Mouse (Mus musculus): Measurements from ENCODE around the gene Asb18. TPM values are rescaled to one million over a fixed set of nuclear protein-coding genes. Genes with fewer than 3 reads are reported as not detected.

Asb18 gene
- total RNA-seq (2014; rRNA removed) (1.2 and 7.6 TPM in 2 replicates), polyA plus RNA-seq (2015; fragmentation: Nextera tagmentation; extraction: Ambion mirVana) (0.49 and 0.95 TPM in 2 replicates)

GRCm38 (mm10) chr1:90014446-90014845 lies at the start of gene Asb18:
TSS of gene Asb18 (minus strand) at chr1:90014666.
- DNase-seq (ENCODE audit: low spot score) (no peak), ATAC-seq (no peak)
- no peaks in the 10 kb centered on the region for H3K9me3 ChIP-seq (ENCODE audit: low read length)
- TF ChIP-seq CTCF (IDR thresholded peaks at IDR 0.05; ENCODE audit: low read depth), result no peak
- WGBS, result 79% methylated on average over 5 of the region's 5 CpGs
- H3K36me3 ChIP-seq (ENCODE audit: insufficient read depth, low read length), result no peaks in the 10 kb centered on the region
- H3K4me2 ChIP-seq (ENCODE audit: low read depth, low read length), result no peak within 1 kb of the TSS
- no peak within 1 kb of the TSS for H3K27ac ChIP-seq
- H3K27me3 ChIP-seq (ENCODE audit: insufficient read depth, low read length), result no peaks in the 10 kb centered on the region
- H3K4me3 ChIP-seq (ENCODE audit: low read length), result no peak within 1 kb of the TSS
- no peaks in the 10 kb centered on the region for H3K4me1 ChIP-seq (ENCODE audit: insufficient read depth, low read length)
- H3K9ac ChIP-seq (replicated peaks; ENCODE audit: low read length), result no peak within 1 kb of the TSS

DNA sequence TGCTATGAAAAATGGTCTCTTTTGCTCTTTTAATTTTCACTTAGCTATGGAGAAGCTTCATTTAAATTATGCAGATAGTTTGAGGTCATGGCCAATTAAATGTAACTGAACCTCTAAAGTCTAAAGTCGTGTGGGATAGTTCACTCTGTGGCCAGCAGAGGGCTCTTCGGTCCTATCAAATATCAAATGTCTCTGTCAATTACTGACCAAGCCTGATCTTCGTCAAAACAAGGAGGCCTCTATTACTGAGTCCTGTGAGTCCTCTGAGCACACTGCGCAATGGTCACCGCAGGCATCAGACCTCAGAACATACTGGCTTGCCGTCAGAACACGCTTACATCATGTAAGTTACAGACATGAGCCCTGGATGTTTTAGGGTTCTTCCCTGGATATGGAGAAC lies 46.1 kb upstream of the Asb18 start:
- DNase-seq (ENCODE audit: low spot score) (peak; percentile 89), ATAC-seq (peak; percentile 55)
- TF ChIP-seq CTCF (IDR thresholded peaks at IDR 0.05; ENCODE audit: low read depth), result peak; percentile 86
- no peak overlapping the region for H3K9ac ChIP-seq (replicated peaks; ENCODE audit: low read length)
- H3K36me3 ChIP-seq (ENCODE audit: insufficient read depth, low read length), result no peaks in the 10 kb centered on the region
- no peak overlapping the region for H3K4me3 ChIP-seq (ENCODE audit: low read length)
- no peaks in the 10 kb centered on the region for H3K9me3 ChIP-seq (ENCODE audit: low read length)
- H3K27ac ChIP-seq, result no peak overlapping the region
- no peaks in the 10 kb centered on the region for H3K27me3 ChIP-seq (ENCODE audit: insufficient read depth, low read length)
- no peaks in the 10 kb centered on the region for H3K4me1 ChIP-seq (ENCODE audit: insufficient read depth, low read length)
- H3K4me2 ChIP-seq (ENCODE audit: low read depth, low read length), result no peak overlapping the region
- 17% methylated on average over 7 of the region's 7 CpGs for WGBS

DNA sequence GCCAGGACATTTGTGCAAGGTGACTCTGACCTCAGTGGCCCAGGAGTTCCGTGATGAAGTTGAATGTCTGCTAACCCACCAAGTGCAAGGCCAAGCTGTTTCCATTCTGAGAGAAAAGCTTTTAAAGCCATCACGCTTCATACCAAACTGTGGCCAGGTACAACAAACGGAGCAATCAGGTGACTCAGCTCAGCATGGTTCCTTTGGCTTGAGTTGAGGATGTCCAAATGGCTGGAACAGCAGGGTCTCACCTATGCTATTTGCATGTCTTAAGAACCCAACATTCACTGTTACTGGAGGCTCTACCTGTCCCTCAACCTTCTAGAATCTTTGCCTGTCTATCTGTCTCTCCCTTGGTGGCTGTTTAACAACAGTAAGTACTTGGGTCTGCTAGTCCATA lies 45.6 kb upstream of the Asb18 start:
- H3K4me3 ChIP-seq (ENCODE audit: low read length), result no peak overlapping the region
- WGBS, result 69% methylated on average over 3 of the region's 3 CpGs

GRCm38 (mm10) chr1:90054991-90055390 lies 40.5 kb upstream of the Asb18 start:
- ATAC-seq, result no peak
- no peak overlapping the region for H3K27ac ChIP-seq
- no peak for DNase-seq (ENCODE audit: low spot score)
- H3K4me2 ChIP-seq (ENCODE audit: low read depth, low read length), result no peak overlapping the region
- H3K36me3 ChIP-seq (ENCODE audit: insufficient read depth, low read length), result no peaks in the 10 kb centered on the region
- no peak for TF ChIP-seq CTCF (IDR thresholded peaks at IDR 0.05; ENCODE audit: low read depth)
- H3K9ac ChIP-seq (replicated peaks; ENCODE audit: low read length), result no peak overlapping the region
- peaks cover 6% of the 10 kb centered on the region for H3K4me1 ChIP-seq (ENCODE audit: insufficient read depth, low read length)
- WGBS, result 71% methylated on average over 4 of the region's 4 CpGs
- no peaks in the 10 kb centered on the region for H3K27me3 ChIP-seq (ENCODE audit: insufficient read depth, low read length)
- H3K4me3 ChIP-seq (ENCODE audit: low read length), result no peak overlapping the region
- no peaks in the 10 kb centered on the region for H3K9me3 ChIP-seq (ENCODE audit: low read length)

More for the DNA sequence above, 45.6 kb upstream of the Asb18 start:
- ATAC-seq (no peak), DNase-seq (ENCODE audit: low spot score) (no peak)
- no peaks in the 10 kb centered on the region for H3K4me1 ChIP-seq (ENCODE audit: insufficient read depth, low read length)
- no peak for TF ChIP-seq CTCF (IDR thresholded peaks at IDR 0.05; ENCODE audit: low read depth)
- no peak overlapping the region for H3K4me2 ChIP-seq (ENCODE audit: low read depth, low read length)
- no peaks in the 10 kb centered on the region for H3K27me3 ChIP-seq (ENCODE audit: insufficient read depth, low read length)
- H3K9ac ChIP-seq (replicated peaks; ENCODE audit: low read length), result no peak overlapping the region
- no peaks in the 10 kb centered on the region for H3K36me3 ChIP-seq (ENCODE audit: insufficient read depth, low read length)
- H3K9me3 ChIP-seq (ENCODE audit: low read length), result no peaks in the 10 kb centered on the region
- H3K27ac ChIP-seq, result no peak overlapping the region

DNA sequence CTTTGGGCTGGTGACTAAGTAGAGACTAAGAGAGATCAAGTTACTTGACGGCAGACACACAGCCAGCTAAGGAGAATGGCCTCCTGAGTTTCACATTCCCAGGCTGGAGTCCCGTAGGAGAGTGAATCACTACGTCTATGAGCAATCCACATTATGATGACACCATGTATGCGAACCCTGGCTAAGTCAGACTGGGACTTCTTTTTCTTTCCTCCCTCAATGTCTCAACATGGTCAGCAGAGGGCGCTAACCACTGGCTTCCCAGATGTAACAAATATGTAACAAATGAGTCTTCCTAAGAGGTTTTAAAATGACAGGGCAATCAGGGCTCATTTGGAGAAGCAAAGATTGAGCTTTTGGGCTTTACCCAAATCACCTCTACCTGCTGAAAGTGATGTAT lies 36.9 kb upstream of the Asb18 start:
- Histone ChIP-seq H3K4me1 (ENCODE audit: insufficient read depth, low read length) (peaks cover 7% of the 10 kb centered on the region), H3K4me2 (ENCODE audit: low read depth, low read length) (no peak overlapping the region), H3K4me3 (ENCODE audit: low read length) (no peak overlapping the region), H3K27ac (no peak overlapping the region), H3K36me3 (ENCODE audit: insufficient read depth, low read length) (no peaks in the 10 kb centered on the region), H3K27me3 (ENCODE audit: insufficient read depth, low read length) (no peaks in the 10 kb centered on the region), H3K9ac (replicated peaks; ENCODE audit: low read length) (no peak overlapping the region), H3K9me3 (ENCODE audit: low read length) (no peaks in the 10 kb centered on the region)
- TF ChIP-seq CTCF (IDR thresholded peaks at IDR 0.05; ENCODE audit: low read depth), result peak; percentile 84
- DNase-seq (ENCODE audit: low spot score), result peak; percentile 83
- WGBS, result 40% methylated on average over 5 of the region's 5 CpGs
- ATAC-seq, result no peak

DNA sequence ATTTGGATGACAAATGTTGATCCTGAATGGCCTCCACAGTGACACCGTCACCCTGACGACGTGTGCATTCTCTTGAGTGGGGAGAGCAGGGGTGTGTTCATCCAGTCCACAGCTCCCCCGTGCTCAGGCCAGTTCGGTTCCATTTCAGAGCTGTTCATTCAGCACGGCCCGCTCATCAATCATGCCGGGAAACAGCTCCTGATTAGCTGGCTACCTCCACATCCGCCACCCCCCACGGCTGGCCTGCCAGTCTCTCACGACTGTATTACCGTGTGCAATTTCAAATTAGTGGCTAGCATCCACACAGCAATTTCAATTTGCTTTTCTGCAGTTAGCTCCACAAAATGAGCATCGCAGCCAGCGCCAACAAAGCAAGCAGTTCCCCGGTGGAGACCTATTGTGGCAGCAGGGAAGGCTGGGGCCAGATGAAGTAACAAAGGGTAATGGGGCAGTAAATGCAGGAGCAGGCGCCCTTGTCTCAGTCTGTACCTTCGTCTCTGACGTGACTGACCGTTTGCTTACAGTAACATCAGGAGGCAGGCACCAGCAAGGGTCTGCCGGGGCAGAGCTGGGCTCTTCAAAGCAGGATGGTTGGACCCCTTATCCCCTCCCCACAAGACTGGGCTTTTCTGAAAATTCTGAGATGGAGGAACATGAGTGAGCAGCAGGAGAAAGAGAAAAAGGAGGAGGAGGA lies 35.7 kb upstream of the Asb18 start:
- H3K27me3 ChIP-seq (ENCODE audit: insufficient read depth, low read length), result no peaks in the 10 kb centered on the region
- ATAC-seq (peak; percentile 44; the same call in 1 of the 2 replicates), DNase-seq (ENCODE audit: low spot score) (peak; percentile 56)
- WGBS, result 28% methylated on average over 20 of the region's 20 CpGs
- H3K4me2 ChIP-seq (ENCODE audit: low read depth, low read length), result no peak overlapping the region
- no peak overlapping the region for H3K27ac ChIP-seq
- H3K9ac ChIP-seq (replicated peaks; ENCODE audit: low read length), result peak overlapping the region; percentile 37; the same call in 1 of the 2 replicates
- no peaks in the 10 kb centered on the region for H3K36me3 ChIP-seq (ENCODE audit: insufficient read depth, low read length)
- H3K4me3 ChIP-seq (ENCODE audit: low read length), result no peak overlapping the region
- TF ChIP-seq CTCF (IDR thresholded peaks at IDR 0.05; ENCODE audit: low read depth), result no peak
- peaks cover 7% of the 10 kb centered on the region for H3K4me1 ChIP-seq (ENCODE audit: insufficient read depth, low read length)
- no peaks in the 10 kb centered on the region for H3K9me3 ChIP-seq (ENCODE audit: low read length)

- no peaks in the 10 kb centered on the region for H3K36me3 ChIP-seq (ENCODE audit: insufficient read depth, low read length)
- peaks cover 3% of the 10 kb centered on the region; the same call in 1 of the 2 replicates for H3K9me3 ChIP-seq (ENCODE audit: low read length)
- DNase-seq (ENCODE audit: low spot score), result peak; percentile 10
- no peak overlapping the region for H3K4me3 ChIP-seq (ENCODE audit: low read length)
- H3K9ac ChIP-seq (replicated peaks; ENCODE audit: low read length), result no peak overlapping the region
- no peak overlapping the region for H3K27ac ChIP-seq
- H3K4me1 ChIP-seq (ENCODE audit: insufficient read depth, low read length), result no peaks in the 10 kb centered on the region
- H3K27me3 ChIP-seq (ENCODE audit: insufficient read depth, low read length), result no peaks in the 10 kb centered on the region
- ATAC-seq, result 0 out of 2 replicates have a peak, but pooled peaks have one; percentile 27
- 65% methylated on average over 2 of the region's 2 CpGs for WGBS
- TF ChIP-seq CTCF (IDR thresholded peaks at IDR 0.05; ENCODE audit: low read depth), result no peak
- no peak overlapping the region for H3K4me2 ChIP-seq (ENCODE audit: low read depth, low read length)
These were observed 13.8 kb upstream of the Asb18 start for GRCm38 (mm10) chr1:90028305-90028704.

Measured in hindbrain, postnatal 0 days (tissue).